Mouse (Mus musculus): ENCODE results near the gene Borcs8. TPM values are rescaled to one million over a fixed set of nuclear protein-coding genes. Genes with fewer than 3 reads are reported as not detected.

The Borcs8 gene
- polyA plus RNA-seq, 1 experiment from 2014 or later: 64.2 TPM

- Histone ChIP-seq H3K9me3 (ENCODE audit: control insufficient read depth, low read length) (no peaks in the 10 kb centered on the region), H3K36me3 (ENCODE audit: control insufficient read depth, insufficient read depth, low read length) (no peaks in the 10 kb centered on the region), H3K4me3 (replicated peaks; ENCODE audit: low read depth, low read length) (no peak overlapping the region), H3K4me1 (ENCODE audit: control insufficient read depth, insufficient read depth, low read length) (peaks cover 3% of the 10 kb centered on the region; the same call in 1 of the 2 replicates), H3K4me2 (ENCODE audit: low read length) (no peak overlapping the region), H3K27me3 (ENCODE audit: control insufficient read depth, insufficient read depth, low read length) (peaks cover 10% of the 10 kb centered on the region; the same call in 1 of the 2 replicates), H3K9ac (replicated peaks; ENCODE audit: low read length) (no peak overlapping the region), H3K27ac (replicated peaks; ENCODE audit: low read depth, low read length) (no peak overlapping the region)
- ATAC-seq (ENCODE audit: low FRiP score, low TSS enrichment) (no peak), DNase-seq (no peak)
- 89% methylated on average over 3 of the region's 3 CpGs for WGBS
Observed at GRCm38 (mm10) chr8:70163316-70163715, 24.0 kb downstream of the Borcs8 start.

GRCm38 (mm10) chr8:70166504-70167110, 27.3 kb downstream of the Borcs8 start:
- no peaks in the 10 kb centered on the region for H3K9me3 ChIP-seq (ENCODE audit: control insufficient read depth, low read length)
- H3K4me1 ChIP-seq (ENCODE audit: control insufficient read depth, insufficient read depth, low read length): peaks cover 3% of the 10 kb centered on the region; the same call in 1 of the 2 replicates
- H3K9ac ChIP-seq (replicated peaks; ENCODE audit: low read length): no peak overlapping the region; the same call in 1 of the 2 replicates
- no peaks in the 10 kb centered on the region for H3K36me3 ChIP-seq (ENCODE audit: control insufficient read depth, insufficient read depth, low read length)
- H3K27me3 ChIP-seq (ENCODE audit: control insufficient read depth, insufficient read depth, low read length): peaks cover 10% of the 10 kb centered on the region; the same call in 1 of the 2 replicates
- H3K4me2 ChIP-seq (ENCODE audit: low read length): peak overlapping the region; percentile 55
- WGBS: 4% methylated on average over 21 of the region's 21 CpGs
- H3K27ac ChIP-seq (replicated peaks; ENCODE audit: low read depth, low read length): no peak overlapping the region
- peak overlapping the region; percentile 18 for H3K4me3 ChIP-seq (replicated peaks; ENCODE audit: low read depth, low read length)
- ATAC-seq (ENCODE audit: low FRiP score, low TSS enrichment): peak; percentile 81
- peak; percentile 91 for DNase-seq

DNA sequence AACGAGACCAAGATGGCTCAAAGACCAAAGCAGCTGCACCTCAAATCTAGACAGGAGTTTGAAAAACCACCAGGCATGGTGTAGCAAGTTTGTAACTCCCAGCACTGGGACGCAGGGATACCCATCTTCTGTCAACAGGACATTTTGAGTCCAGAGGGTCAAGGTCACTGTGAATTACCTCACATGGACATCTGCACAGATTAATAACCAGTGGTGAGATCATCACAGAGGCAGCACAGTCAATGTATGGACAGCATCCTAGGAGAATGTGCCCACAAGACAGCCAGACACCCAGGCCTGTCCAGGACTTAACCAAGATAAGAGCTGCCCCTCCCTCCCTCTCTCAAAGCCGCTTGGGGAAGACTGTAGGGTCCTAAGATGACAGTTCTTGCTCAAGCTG, 30.8 kb downstream of the Borcs8 start:
- ATAC-seq (ENCODE audit: low FRiP score, low TSS enrichment) (no peak), DNase-seq (no peak)
- 89% methylated on average over 3 of the region's 3 CpGs for WGBS
- Histone ChIP-seq H3K4me3 (replicated peaks; ENCODE audit: low read depth, low read length) (no peak overlapping the region), H3K4me1 (ENCODE audit: control insufficient read depth, insufficient read depth, low read length) (peaks cover 11% of the 10 kb centered on the region; the same call in 1 of the 2 replicates), H3K4me2 (ENCODE audit: low read length) (no peak overlapping the region), H3K9ac (replicated peaks; ENCODE audit: low read length) (no peak overlapping the region), H3K9me3 (ENCODE audit: control insufficient read depth, low read length) (no peaks in the 10 kb centered on the region), H3K27ac (replicated peaks; ENCODE audit: low read depth, low read length) (no peak overlapping the region), H3K27me3 (ENCODE audit: control insufficient read depth, insufficient read depth, low read length) (peaks cover 10% of the 10 kb centered on the region; the same call in 1 of the 2 replicates), H3K36me3 (ENCODE audit: control insufficient read depth, insufficient read depth, low read length) (no peaks in the 10 kb centered on the region)

DNA sequence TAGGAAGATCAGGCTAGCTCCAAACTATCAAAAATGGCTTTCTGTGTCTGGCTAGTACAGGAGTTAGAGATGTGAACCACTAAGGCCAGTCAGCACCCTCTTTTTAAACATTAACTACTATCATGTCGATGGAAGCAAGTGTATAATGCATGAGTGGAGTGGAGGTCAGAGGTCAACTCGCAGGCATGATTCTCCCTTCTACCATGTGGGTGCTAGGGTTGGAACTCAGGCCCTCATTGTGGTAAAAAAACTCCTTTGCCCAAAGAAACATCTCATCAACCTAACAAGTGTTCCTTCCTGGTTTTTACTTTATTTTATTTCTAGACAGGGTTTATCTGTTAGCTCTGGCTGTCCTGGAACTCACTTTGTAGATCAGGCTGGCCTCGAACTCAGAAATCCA, 31.4 kb downstream of the Borcs8 start:
- H3K4me1 ChIP-seq (ENCODE audit: control insufficient read depth, insufficient read depth, low read length): peaks cover 11% of the 10 kb centered on the region; the same call in 1 of the 2 replicates
- no peak for DNase-seq
- no peak overlapping the region for H3K4me2 ChIP-seq (ENCODE audit: low read length)
- H3K27me3 ChIP-seq (ENCODE audit: control insufficient read depth, insufficient read depth, low read length): peaks cover 10% of the 10 kb centered on the region; the same call in 1 of the 2 replicates
- no peak overlapping the region for H3K27ac ChIP-seq (replicated peaks; ENCODE audit: low read depth, low read length)
- no peaks in the 10 kb centered on the region for H3K9me3 ChIP-seq (ENCODE audit: control insufficient read depth, low read length)
- H3K4me3 ChIP-seq (replicated peaks; ENCODE audit: low read depth, low read length): no peak overlapping the region
- 74% methylated on average over 3 of the region's 3 CpGs for WGBS
- ATAC-seq (ENCODE audit: low FRiP score, low TSS enrichment): no peak
- no peaks in the 10 kb centered on the region for H3K36me3 ChIP-seq (ENCODE audit: control insufficient read depth, insufficient read depth, low read length)
- H3K9ac ChIP-seq (replicated peaks; ENCODE audit: low read length): no peak overlapping the region

DNA sequence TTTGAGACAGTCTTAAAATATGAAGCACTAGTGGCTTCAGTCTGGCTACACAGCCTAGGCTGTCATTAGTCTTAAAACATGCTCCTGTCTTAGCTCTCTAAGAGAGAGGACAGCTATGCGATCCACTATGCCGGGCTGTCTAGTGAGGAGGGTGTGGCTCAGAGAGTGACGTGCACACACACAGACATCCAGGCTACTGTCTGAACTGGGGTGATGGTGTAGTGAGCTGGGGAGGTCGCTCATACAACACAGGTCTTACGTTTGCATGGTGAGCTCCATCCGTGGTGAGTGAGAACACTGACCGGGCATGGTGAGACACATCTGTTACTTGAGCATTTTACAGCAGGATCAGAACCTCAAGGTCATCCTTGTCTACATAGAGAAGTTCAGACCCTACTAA, 31.9 kb downstream of the Borcs8 start:
- 91% methylated on average over 7 of the region's 7 CpGs for WGBS
- Histone ChIP-seq H3K9me3 (ENCODE audit: control insufficient read depth, low read length) (no peaks in the 10 kb centered on the region), H3K4me1 (ENCODE audit: control insufficient read depth, insufficient read depth, low read length) (peaks cover 11% of the 10 kb centered on the region; the same call in 1 of the 2 replicates), H3K9ac (replicated peaks; ENCODE audit: low read length) (no peak overlapping the region), H3K27ac (replicated peaks; ENCODE audit: low read depth, low read length) (no peak overlapping the region), H3K27me3 (ENCODE audit: control insufficient read depth, insufficient read depth, low read length) (peaks cover 6% of the 10 kb centered on the region; the same call in 1 of the 2 replicates), H3K36me3 (ENCODE audit: control insufficient read depth, insufficient read depth, low read length) (no peaks in the 10 kb centered on the region), H3K4me2 (ENCODE audit: low read length) (no peak overlapping the region), H3K4me3 (replicated peaks; ENCODE audit: low read depth, low read length) (no peak overlapping the region)
- ATAC-seq (ENCODE audit: low FRiP score, low TSS enrichment): no peak
- no peak for DNase-seq

DNA sequence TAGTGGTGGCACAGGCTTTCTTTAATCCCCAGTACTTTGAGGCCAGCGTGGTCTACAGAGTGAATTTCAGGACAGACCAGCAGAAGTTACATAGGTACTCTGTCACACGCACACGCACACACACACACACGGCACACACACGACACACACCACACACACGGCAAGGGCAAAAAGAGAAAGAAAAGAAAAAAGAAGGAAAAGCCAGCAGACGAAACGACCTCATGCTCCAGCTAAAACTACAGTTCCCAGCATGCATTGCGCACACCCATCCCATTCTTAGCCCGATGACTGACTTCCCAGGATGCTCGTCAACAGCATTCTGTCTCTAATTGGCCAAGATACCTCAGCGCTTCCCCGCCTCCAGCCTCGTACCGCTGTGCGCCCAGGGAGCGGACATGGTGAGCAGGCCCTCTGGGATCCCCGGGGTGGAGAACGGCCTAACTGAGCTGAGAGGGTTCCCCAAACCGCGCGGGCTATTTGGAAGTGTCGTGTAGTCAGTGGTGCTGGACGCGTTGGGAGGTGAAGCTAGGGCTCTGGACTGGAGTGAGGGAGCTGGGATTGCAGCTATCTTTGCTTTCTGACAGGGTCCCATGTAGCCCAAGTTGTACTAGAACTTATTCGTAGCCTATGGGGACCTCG, 32.9 kb downstream of the Borcs8 start, which contains the start of gene Tmem161a:
Gene Tmem161a, plus strand, starts transcription at position 314 of the 639 bp plus-strand sequence.
- DNase-seq (peak; percentile 95), ATAC-seq (ENCODE audit: low FRiP score, low TSS enrichment) (peak; percentile 93)
- peak within 1 kb of the TSS; percentile 64 for H3K4me2 ChIP-seq (ENCODE audit: low read length)
- H3K9ac ChIP-seq (replicated peaks; ENCODE audit: low read length): peak within 1 kb of the TSS; percentile 78
- no peaks in the 10 kb centered on the region for H3K9me3 ChIP-seq (ENCODE audit: control insufficient read depth, low read length)
- WGBS: 2% methylated on average over 27 of the region's 27 CpGs
- peaks cover 6% of the 10 kb centered on the region for H3K36me3 ChIP-seq (ENCODE audit: control insufficient read depth, insufficient read depth, low read length)
- H3K27ac ChIP-seq (replicated peaks; ENCODE audit: low read depth, low read length): no peak within 1 kb of the TSS
- no peaks in the 10 kb centered on the region for H3K27me3 ChIP-seq (ENCODE audit: control insufficient read depth, insufficient read depth, low read length)
- H3K4me3 ChIP-seq (replicated peaks; ENCODE audit: low read depth, low read length): peak within 1 kb of the TSS; percentile 63
- peaks cover 8% of the 10 kb centered on the region; the same call in 1 of the 2 replicates for H3K4me1 ChIP-seq (ENCODE audit: control insufficient read depth, insufficient read depth, low read length)

DNA sequence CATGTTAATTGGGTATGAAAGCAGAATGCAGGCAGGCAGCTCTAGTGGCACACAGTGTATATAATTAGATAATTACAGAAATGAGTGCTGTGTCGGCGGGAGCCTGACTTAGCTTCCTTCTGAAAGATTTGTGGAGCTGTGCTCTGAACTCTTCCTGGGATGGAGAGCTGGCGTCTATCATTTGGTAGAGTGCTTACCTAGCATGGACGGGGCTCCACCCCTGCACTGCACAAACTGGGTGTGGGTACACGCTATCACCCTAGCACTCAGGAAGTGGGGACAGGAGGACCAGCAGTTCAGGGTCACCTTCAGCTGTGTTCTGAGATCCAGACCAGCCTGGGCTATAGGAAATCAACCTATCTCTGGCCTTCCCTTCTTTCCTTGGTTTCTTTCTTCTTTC, 34.0 kb downstream of the Borcs8 start:
- H3K4me1 ChIP-seq (ENCODE audit: control insufficient read depth, insufficient read depth, low read length): peaks cover 8% of the 10 kb centered on the region; the same call in 1 of the 2 replicates
- no peaks in the 10 kb centered on the region for H3K27me3 ChIP-seq (ENCODE audit: control insufficient read depth, insufficient read depth, low read length)
- H3K9me3 ChIP-seq (ENCODE audit: control insufficient read depth, low read length): no peaks in the 10 kb centered on the region
- H3K36me3 ChIP-seq (ENCODE audit: control insufficient read depth, insufficient read depth, low read length): peaks cover 14% of the 10 kb centered on the region
- no peak overlapping the region for H3K9ac ChIP-seq (replicated peaks; ENCODE audit: low read length)
- no peak overlapping the region for H3K4me3 ChIP-seq (replicated peaks; ENCODE audit: low read depth, low read length)
- peak overlapping the region; percentile 64; the same call in 1 of the 2 replicates for H3K4me2 ChIP-seq (ENCODE audit: low read length)
- no peak overlapping the region for H3K27ac ChIP-seq (replicated peaks; ENCODE audit: low read depth, low read length)
- DNase-seq (no peak), ATAC-seq (ENCODE audit: low FRiP score, low TSS enrichment) (no peak)
- 90% methylated on average over 5 of the region's 5 CpGs for WGBS

GRCm38 (mm10) chr8:70174079-70174478, 34.8 kb downstream of the Borcs8 start:
- WGBS: 92% methylated on average over 7 of the region's 7 CpGs
- Histone ChIP-seq H3K9me3 (ENCODE audit: control insufficient read depth, low read length) (no peaks in the 10 kb centered on the region), H3K4me1 (ENCODE audit: control insufficient read depth, insufficient read depth, low read length) (peaks cover 8% of the 10 kb centered on the region; the same call in 1 of the 2 replicates), H3K27me3 (ENCODE audit: control insufficient read depth, insufficient read depth, low read length) (no peaks in the 10 kb centered on the region), H3K9ac (replicated peaks; ENCODE audit: low read length) (no peak overlapping the region), H3K4me3 (replicated peaks; ENCODE audit: low read depth, low read length) (no peak overlapping the region), H3K4me2 (ENCODE audit: low read length) (no peak overlapping the region), H3K27ac (replicated peaks; ENCODE audit: low read depth, low read length) (no peak overlapping the region), H3K36me3 (ENCODE audit: control insufficient read depth, insufficient read depth, low read length) (peaks cover 21% of the 10 kb centered on the region)
- ATAC-seq (ENCODE audit: low FRiP score, low TSS enrichment) (no peak), DNase-seq (no peak)
